In genomic region chr4:22495331-22496145, GRCm38 (mm10) we compare ENCODE assay signal across 8 mouse cellular contexts. TPM values are rescaled to one million over a fixed set of nuclear protein-coding genes. Genes with fewer than 3 reads are reported as not detected.
DNase-seq lines count a peak whose midpoint lies in the region; ATAC-seq and TF ChIP-seq lines count a peak whose summit lies in the region.

No protein-coding gene starts in this region.

- TF ChIP-seq CTCF in left cerebral cortex, adult 2 months (IDR thresholded peaks at IDR 0.05): no peak

- peaks cover 26% of the 10 kb centered on the region for H3K4me1 ChIP-seq in embryonic facial prominence, embryonic 15.5 days
- H3K4me1 ChIP-seq in hindbrain, embryonic 16.5 days (ENCODE audit: control insufficient read depth, insufficient read depth, low read depth, low read length): peaks cover 24% of the 10 kb centered on the region
- H3K4me1 ChIP-seq in neural tube, embryonic 11.5 days (ENCODE audit: control insufficient read depth, insufficient read depth, low read length): peaks cover 6% of the 10 kb centered on the region; the same call in 1 of the 2 replicates

- whole genome bisulfite sequencing in embryonic facial prominence, embryonic 15.5 days: 2% methylated on average over 15 of the region's 15 CpGs
- WGBS in hindbrain, embryonic 16.5 days: 5% methylated on average over 15 of the region's 15 CpGs
- under 1% methylated on average over 15 of the region's 15 CpGs for WGBS in neural tube, embryonic 11.5 days

- no peaks in the 10 kb centered on the region for H3K36me3 ChIP-seq in embryonic facial prominence, embryonic 15.5 days
- no peaks in the 10 kb centered on the region for H3K36me3 ChIP-seq in hindbrain, embryonic 16.5 days (ENCODE audit: control insufficient read depth, insufficient read depth, low read length)
- no peaks in the 10 kb centered on the region for H3K36me3 ChIP-seq in neural tube, embryonic 11.5 days (ENCODE audit: control insufficient read depth, insufficient read depth, low read length)

- peak overlapping the region; percentile 41 for H3K4me3 ChIP-seq in left cerebral cortex, adult 2 months
- H3K4me3 ChIP-seq in embryonic facial prominence, embryonic 15.5 days (replicated peaks): peak overlapping the region; percentile 16
- H3K4me3 ChIP-seq in hindbrain, embryonic 16.5 days (ENCODE audit: low read length): peak overlapping the region; percentile 53
- peak overlapping the region; percentile 37 for H3K4me3 ChIP-seq in neural tube, embryonic 11.5 days (ENCODE audit: low read depth, low read length)

- H3K9ac ChIP-seq in embryonic facial prominence, embryonic 15.5 days: no peak overlapping the region
- peak overlapping the region; percentile 70 for H3K9ac ChIP-seq in hindbrain, embryonic 16.5 days (ENCODE audit: low read depth, low read length)
- peak overlapping the region; percentile 68 for H3K9ac ChIP-seq in neural tube, embryonic 11.5 days (ENCODE audit: low read length)

- H3K27ac ChIP-seq in left cerebral cortex, adult 2 months: peak overlapping the region; percentile 87
- no peak overlapping the region for H3K27ac ChIP-seq in embryonic facial prominence, embryonic 15.5 days (replicated peaks)
- peak overlapping the region; percentile 80 for H3K27ac ChIP-seq in hindbrain, embryonic 16.5 days (ENCODE audit: low read depth, low read length)
- H3K27ac ChIP-seq in neural tube, embryonic 11.5 days (ENCODE audit: low read depth, low read length): peak overlapping the region; percentile 95

- intact Hi-C loops in left cerebral cortex, adult 2 months (cut with DNase I): loop anchor here (5.0 to 10.0 kb wide), 2 partner anchors 1017 to 1719 kb away; no protein-coding TSS in a partner anchor
- intact Hi-C loops in left cerebral cortex, postnatal 10 days (cut with DNase I): loop anchor here (5.0 to 10.0 kb wide), 2 partner anchors 1009 to 1747 kb away; no protein-coding TSS in a partner anchor

- no peak for DNase-seq in left cerebral cortex, adult 2 months (ENCODE audit: extremely low spot score in 1 of 2, low spot score in 2 of 2)
- no peak for DNase-seq in left cerebral cortex, postnatal 10 days (ENCODE audit: extremely low spot score in 1 of 2, low spot score in 2 of 2)
- DNase-seq in neural tube, embryonic 11.5 days (ENCODE audit: low spot score): peak; percentile 44
- no peak for DNase-seq in Muller cell, postnatal 12 days (ENCODE audit: inconsistent ontology term)

- no peaks in the 10 kb centered on the region for H3K9me3 ChIP-seq in embryonic facial prominence, embryonic 15.5 days (replicated peaks)
- H3K9me3 ChIP-seq in hindbrain, embryonic 16.5 days (ENCODE audit: control insufficient read depth, low read length): no peaks in the 10 kb centered on the region
- no peaks in the 10 kb centered on the region for H3K9me3 ChIP-seq in neural tube, embryonic 11.5 days (ENCODE audit: control insufficient read depth, low read length)

- H3K4me2 ChIP-seq in embryonic facial prominence, embryonic 15.5 days (replicated peaks): peak overlapping the region; percentile 31
- H3K4me2 ChIP-seq in hindbrain, embryonic 16.5 days (ENCODE audit: low read length): peak overlapping the region; percentile 76
- H3K4me2 ChIP-seq in neural tube, embryonic 11.5 days (ENCODE audit: low read depth): peak overlapping the region; percentile 59

- H3K27me3 ChIP-seq in embryonic facial prominence, embryonic 15.5 days: peaks cover 89% of the 10 kb centered on the region
- H3K27me3 ChIP-seq in hindbrain, embryonic 16.5 days (replicated peaks; ENCODE audit: control insufficient read depth, insufficient read depth, low read length): peaks cover 4% of the 10 kb centered on the region; the same call in 1 of the 2 replicates
- peaks cover 26% of the 10 kb centered on the region for H3K27me3 ChIP-seq in neural tube, embryonic 11.5 days (ENCODE audit: control insufficient read depth, insufficient read depth, low read length)

- ATAC-seq in embryonic facial prominence, embryonic 15.5 days (ENCODE audit: insufficient number of reproducible peaks, low FRiP score, low TSS enrichment, low read depth): no peak
- no peak for ATAC-seq in hindbrain, embryonic 16.5 days
- no peak for ATAC-seq in neural tube, embryonic 11.5 days (ENCODE audit: insufficient read depth, low FRiP score, low TSS enrichment)
- ATAC-seq in megakaryocyte-erythroid progenitor cell, adult 5-6 weeks (replicated peaks; ENCODE audit: low FRiP score, low TSS enrichment, poor library complexity, severe bottlenecking): no peak
- ATAC-seq in frontal cortex, adult (ENCODE audit: low TSS enrichment): no peak

RNA-seq across cellular contexts. Expression of gene Pou3f2, which starts 7.4 kb away (rescaled TPM):
- 10 to 100 TPM; 27.2 TPM for total RNA-seq in left cerebral cortex, adult 2 months (2021)
- total RNA-seq in left cerebral cortex, postnatal 10 days (2021): 10 to 100 TPM; 28.9 to 36.9 TPM
- polyA plus RNA-seq in embryonic facial prominence, embryonic 15.5 days (2015; fragmentation: Nextera tagmentation; extraction: Ambion mirVana): 0.11 and 0.29 TPM in 2 replicates
- 15.3 and 18.5 TPM in 2 replicates for polyA plus RNA-seq in hindbrain, embryonic 16.5 days (2015; fragmentation: Nextera tagmentation; extraction: Ambion mirVana)
- polyA plus RNA-seq in neural tube, embryonic 11.5 days (2014; fragmentation: Nextera tagmentation; extraction: Ambion mirVana): 28.2 and 31.3 TPM in 2 replicates
- not detected in 2 replicates for total RNA-seq in megakaryocyte-erythroid progenitor cell, adult 5-6 weeks (2014; fragmentation: Nextera tagmentation)
- not detected in 2 replicates for total RNA-seq in megakaryocyte-erythroid progenitor cell, adult 5-6 weeks (2017)

Comparison
In these comparisons a context has a peak if more than half of its experiments do, and no peak if none do; other contexts are left out.
1. RNA of gene Pou3f2, which starts 7.4 kb away (total RNA-seq): 28.9 to 36.9 TPM in left cerebral cortex, postnatal 10 days and 27.2 TPM in left cerebral cortex, adult 2 months; not detected in megakaryocyte-erythroid progenitor cell, adult 5-6 weeks; every median in the first group is over 10 times any median in the second.
2. Peak in every context shown above with its lines, with median percentiles within 50 percentile points of each other: H3K4me3 ChIP-seq and H3K4me2 ChIP-seq.